Mouse (Mus musculus): ENCODE results near the gene Plekhf1.

Gene Plekhf1

GRCm38 (mm10) chr7:38227900-38228298 is at the start of gene Plekhf1:
Plekhf1 (minus strand) TSS chr7:38228016.
- DNase-seq (ENCODE audit: low read depth): peak; percentile 79

- no peak for DNase-seq (ENCODE audit: low read depth)
Measured at GRCm38 (mm10) chr7:38272551-38272950, 44.7 kb upstream of the Plekhf1 start.

- peak; percentile 40 for DNase-seq (ENCODE audit: low read depth)
Measured at GRCm38 (mm10) chr7:38271859-38272258, 44.0 kb upstream of the Plekhf1 start.

- DNase-seq (ENCODE audit: low read depth): no peak
Measured at GRCm38 (mm10) chr7:38271511-38271811, 43.6 kb upstream of the Plekhf1 start.

GRCm38 (mm10) chr7:38270703-38271510 is 43.1 kb upstream of the Plekhf1 start, which contains the start of gene Pop4:
Pop4 (minus strand) TSS chr7:38271423.
- DNase-seq (ENCODE audit: low read depth): peak; percentile 94

GRCm38 (mm10) chr7:38267006-38267680 is 39.3 kb upstream of the Plekhf1 start:
- DNase-seq (ENCODE audit: low read depth): peak; percentile 58

GRCm38 (mm10) chr7:38262406-38262805 is 34.6 kb upstream of the Plekhf1 start:
- DNase-seq (ENCODE audit: low read depth): no peak

- DNase-seq (ENCODE audit: low read depth): no peak
Measured at GRCm38 (mm10) chr7:38259631-38260030, 31.8 kb upstream of the Plekhf1 start.

- no peak for DNase-seq (ENCODE audit: low read depth)
Measured at GRCm38 (mm10) chr7:38253441-38253840, 25.6 kb upstream of the Plekhf1 start.

- DNase-seq (ENCODE audit: low read depth): no peak
Measured at GRCm38 (mm10) chr7:38251494-38252216, 23.8 kb upstream of the Plekhf1 start.

GRCm38 (mm10) chr7:38242417-38242816 is 14.6 kb upstream of the Plekhf1 start:
- DNase-seq (ENCODE audit: low read depth): no peak

- DNase-seq (ENCODE audit: low read depth): peak; percentile 16
Measured at GRCm38 (mm10) chr7:38237140-38237539, 9.3 kb upstream of the Plekhf1 start.

GRCm38 (mm10) chr7:38236400-38237105 is 8.7 kb upstream of the Plekhf1 start:
- DNase-seq (ENCODE audit: low read depth): no peak

- no peak for DNase-seq (ENCODE audit: low read depth)
Measured at GRCm38 (mm10) chr7:38230285-38230684, 2.5 kb upstream of the Plekhf1 start.

- DNase-seq (ENCODE audit: low read depth): no peak
Measured at GRCm38 (mm10) chr7:38228329-38228728, 513 bp upstream of the Plekhf1 start.

- peak; percentile 38 for DNase-seq (ENCODE audit: low read depth)
Measured at GRCm38 (mm10) chr7:38227181-38227899, 476 bp downstream of the Plekhf1 start.

- no peak for DNase-seq (ENCODE audit: low read depth)
Measured at GRCm38 (mm10) chr7:38226226-38226625, 1.6 kb downstream of the Plekhf1 start.

GRCm38 (mm10) chr7:38224577-38225369 is 3.0 kb downstream of the Plekhf1 start:
- no peak for DNase-seq (ENCODE audit: low read depth)

- no peak for DNase-seq (ENCODE audit: low read depth)
Measured at GRCm38 (mm10) chr7:38220866-38221265, 7.0 kb downstream of the Plekhf1 start.

- no peak for DNase-seq (ENCODE audit: low read depth)
Measured at GRCm38 (mm10) chr7:38219526-38219925, 8.3 kb downstream of the Plekhf1 start.
